Mouse (Mus musculus): ENCODE data around the gene Caml. TPM values are rescaled to one million over a fixed set of nuclear protein-coding genes. Genes with fewer than 3 reads are reported as not detected.
A peak's percentile ranks its signal among the peaks of the same experiment; 100 is the strongest.
"Not testable (repeated sequence)": the region's sequence is repeated elsewhere in the genome, so short reads cannot be mapped to it uniquely, and the experiment has no call there.

Caml gene
- total RNA-seq (2021): 1 to 10 TPM; 8.2 to 9.2 TPM
- long read RNA-seq, experiment 1, transcript Caml-201 (4 exons, 1,382 nt): major isoform, 9 of 9 reads
- long read RNA-seq, experiment 1, partial matches to known transcripts: 0 of 9 reads
- long read RNA-seq, experiment 1, other reads (novel, unspliced or antisense): 0 of 9 reads
- long read RNA-seq, experiment 2, transcript Caml-201 (4 exons, 1,382 nt): major isoform, 11 of 11 reads
- long read RNA-seq, experiment 2, partial matches to known transcripts: 0 of 11 reads
- long read RNA-seq, experiment 2, other reads (novel, unspliced or antisense): 0 of 11 reads

- peak; percentile 86 for DNase-seq
These were observed at the start of gene Caml for GRCm38 (mm10) chr13:55622649-55623541. TSS of gene Caml (plus strand) at chr13:55623005.

- no peak for DNase-seq
These were observed 49.4 kb upstream of the Caml start, which contains the start of gene Tmed9 for GRCm38 (mm10) chr13:55573432-55573831. TSS of gene Tmed9 (plus strand) at chr13:55573732.

GRCm38 (mm10) chr13:55574321-55574720, 48.5 kb upstream of the Caml start:
- DNase-seq: no peak

GRCm38 (mm10) chr13:55575932-55576331, 46.9 kb upstream of the Caml start:
- no peak for DNase-seq

GRCm38 (mm10) chr13:55576872-55577271, 45.9 kb upstream of the Caml start:
- DNase-seq: not testable (repeated sequence)

GRCm38 (mm10) chr13:55578086-55578485, 44.7 kb upstream of the Caml start:
- no peak for DNase-seq

GRCm38 (mm10) chr13:55591961-55592490, 30.8 kb upstream of the Caml start:
- no peak for DNase-seq

- DNase-seq: peak; percentile 95
These were observed 30.1 kb upstream of the Caml start for GRCm38 (mm10) chr13:55592512-55593253.

- no peak for DNase-seq
These were observed 29.5 kb upstream of the Caml start for GRCm38 (mm10) chr13:55593254-55593747.

GRCm38 (mm10) chr13:55595375-55595774, 27.4 kb upstream of the Caml start:
- peak; percentile 77 for DNase-seq

- DNase-seq: no peak
These were observed 26.0 kb upstream of the Caml start for GRCm38 (mm10) chr13:55596802-55597201.

- peak; percentile 88 for DNase-seq
These were observed 23.0 kb upstream of the Caml start, which contains the start of gene B4galt7 for GRCm38 (mm10) chr13:55599566-55600540. TSS of gene B4galt7 (plus strand) at chr13:55599896.

GRCm38 (mm10) chr13:55600657-55601056, 22.1 kb upstream of the Caml start:
- no peak for DNase-seq

GRCm38 (mm10) chr13:55601611-55602010, 21.2 kb upstream of the Caml start:
- DNase-seq: peak; percentile 60

- no peak for DNase-seq
These were observed 18.2 kb upstream of the Caml start for GRCm38 (mm10) chr13:55604606-55605005.

- no peak for DNase-seq
These were observed 15.7 kb upstream of the Caml start for GRCm38 (mm10) chr13:55606899-55607623.

- no peak for DNase-seq
These were observed 15.2 kb upstream of the Caml start for GRCm38 (mm10) chr13:55607624-55608006.

GRCm38 (mm10) chr13:55611996-55612395, 10.8 kb upstream of the Caml start:
- no peak for DNase-seq

GRCm38 (mm10) chr13:55613471-55613870, 9.3 kb upstream of the Caml start:
- no peak for DNase-seq

- DNase-seq: no peak
These were observed 3.5 kb upstream of the Caml start for GRCm38 (mm10) chr13:55619328-55619727.
